Mouse (Mus musculus) MEL (cell line): ENCODE results near the gene 9030025P20Rik. TPM values are rescaled to one million over a fixed set of nuclear protein-coding genes. Genes with fewer than 3 reads are reported as not detected.
A peak's percentile ranks its signal among the peaks of the same experiment; 100 is the strongest.
"Not testable (repeated sequence)": the region's sequence is repeated elsewhere in the genome, so short reads cannot be mapped to it uniquely, and the experiment has no call there.

Experiments used
- DNase-seq: peaks from one replicate; pipeline ENCODE4 v3.0.0; 2011; ENCODE audit warnings: low read depth, low spot score
- H3K27ac ChIP-seq: 2 replicates; pipeline ENCODE4 v1.5.1; 2012; ENCODE audit warnings: low read depth, mild to moderate bottlenecking, control low read depth, low read length, moderate library complexity; ENCODE audit not compliant: control insufficient read depth
- H3K27me3 ChIP-seq, 2 experiments: fragments of 150-350 bp in 1 of 2; sonication (generic) in 1 of 2; 2 replicates each; pipeline ENCODE4 v1.6.1; 2012; ENCODE audit warnings: low read length in 2 of 2, mild to moderate bottlenecking in 2 of 2, improper control_type of control experiment in 1 of 2, moderate library complexity in 1 of 2; ENCODE audit not compliant: insufficient read depth in 2 of 2, control insufficient read depth in 1 of 2
- H3K36me3 ChIP-seq, 2 experiments: 2 replicates each; pipeline ENCODE4 v1.6.1; 2012 to 2014; ENCODE audit warnings: low read length in 2 of 2, improper control_type of control experiment in 1 of 2, inconsistent platforms in 1 of 2, mild to moderate bottlenecking in 1 of 2; ENCODE audit not compliant: insufficient read depth in 2 of 2, control insufficient read depth in 1 of 2
- H3K4me1 ChIP-seq, 2 experiments: fragments of 150-350 bp in 1 of 2; sonication (generic) in 1 of 2; 2 replicates each; pipeline ENCODE4 v1.6.1; 2012; ENCODE audit warnings: low read length in 2 of 2, improper control_type of control experiment in 1 of 2, mild to moderate bottlenecking in 1 of 2; ENCODE audit not compliant: insufficient read depth in 2 of 2, control insufficient read depth in 1 of 2
- H3K4me3 ChIP-seq, 2 experiments: fragments of 150-350 bp in 1 of 2; sonication (generic) in 1 of 2; 2 replicates each; pipeline ENCODE4 v1.5.1; 2012; ENCODE audit warnings: low read depth in 2 of 2, low read length in 2 of 2, mild to moderate bottlenecking in 2 of 2, moderate library complexity in 2 of 2, control low read depth in 1 of 2, improper control_type of control experiment in 1 of 2; ENCODE audit not compliant: control insufficient read depth in 1 of 2, insufficient read depth in 1 of 2
- H3K79me2 ChIP-seq: 2 replicates; pipeline ENCODE4 v1.6.1; 2012; ENCODE audit warnings: mild to moderate bottlenecking, low read length, moderate library complexity; ENCODE audit not compliant: control insufficient read depth, poor library complexity, insufficient read depth
- H3K9ac ChIP-seq: 2 replicates; pipeline ENCODE4 v1.6.1; 2012; ENCODE audit warnings: low read depth, mild to moderate bottlenecking, control low read depth, low read length, moderate library complexity; ENCODE audit not compliant: control insufficient read depth, poor library complexity, severe bottlenecking
- H3K9me3 ChIP-seq: fragments of 150-350 bp; sonication (generic); replicated peaks from 2 replicates; pipeline ENCODE4 v1.6.1; 2012; ENCODE audit warnings: mild to moderate bottlenecking, low read length, improper control_type of control experiment, moderate library complexity; ENCODE audit not compliant: insufficient read depth
- BHLHE40 ChIP-seq: IDR thresholded peaks from 2 replicates; pipeline ENCODE4 v1.6.1; 2012; ENCODE audit warnings: low read depth, mild to moderate bottlenecking, inconsistent platforms, low read length, improper control_type of control experiment, borderline replicate concordance
- CHD2 ChIP-seq: IDR thresholded peaks from 2 replicates; pipeline ENCODE4 v1.6.1; 2011; ENCODE audit warnings: low read length, improper control_type of control experiment
- CTCF ChIP-seq, 3 experiments: IDR thresholded peaks in 2 of 3; conservative IDR thresholded peaks in 1 of 3; 2 replicates each; pipeline ENCODE4 v1.5.1; 2011 to 2012; ENCODE audit warnings: low read length in 3 of 3, low read depth in 2 of 3, mild to moderate bottlenecking in 2 of 3, improper control_type of control experiment in 1 of 3, inconsistent platforms in 1 of 3, mixed read lengths in 1 of 3, moderate library complexity in 1 of 3; ENCODE audit not compliant: control insufficient read depth in 1 of 3, insufficient read depth in 1 of 3, poor library complexity in 1 of 3, severe bottlenecking in 1 of 3
- E2F4 ChIP-seq: IDR thresholded peaks from 2 replicates; pipeline ENCODE4 v1.6.1; 2011; ENCODE audit warnings: low read depth, low read length, improper control_type of control experiment, borderline replicate concordance
- EP300 ChIP-seq, 2 experiments: IDR thresholded peaks; 2 replicates each; pipeline ENCODE4 v1.6.1; 2011; ENCODE audit warnings: improper control_type of control experiment in 2 of 2, low read length in 2 of 2, low read depth in 1 of 2, mild to moderate bottlenecking in 1 of 2
- GATA1 ChIP-seq: IDR thresholded peaks from 2 replicates; pipeline ENCODE4 v1.6.1; 2011; ENCODE audit warnings: low read depth, low read length, improper control_type of control experiment
- JUND ChIP-seq: IDR thresholded peaks from 2 replicates; pipeline ENCODE4 v1.6.1; 2011; ENCODE audit warnings: low read depth, mild to moderate bottlenecking, improper control_type of control experiment, low read length
- KAT2A ChIP-seq: conservative IDR thresholded peaks from 2 replicates; pipeline ENCODE4 v1.6.1; 2012; ENCODE audit warnings: low read depth, low read length, improper control_type of control experiment, inconsistent platforms
- MAFK ChIP-seq: IDR thresholded peaks from 2 replicates; pipeline ENCODE4 v1.6.1; 2011; ENCODE audit warnings: low read depth, mild to moderate bottlenecking, low read length, improper control_type of control experiment, borderline replicate concordance
- MXI1 ChIP-seq: IDR thresholded peaks from 2 replicates; pipeline ENCODE4 v1.6.1; 2011; ENCODE audit warnings: mild to moderate bottlenecking, low read depth, low read length, improper control_type of control experiment
- POLR2AphosphoS5 ChIP-seq: IDR thresholded peaks from 2 replicates; pipeline ENCODE4 v1.6.1; 2012; ENCODE audit warnings: low read depth, borderline replicate concordance, mild to moderate bottlenecking, inconsistent platforms, low read length, moderate library complexity, mixed read lengths
- RAD21 ChIP-seq: IDR thresholded peaks from 2 replicates; pipeline ENCODE4 v1.6.1; 2011; ENCODE audit warnings: mild to moderate bottlenecking, low read depth, low read length, improper control_type of control experiment
- RCOR1 ChIP-seq: IDR thresholded peaks from 2 replicates; pipeline ENCODE4 v1.6.1; 2012; ENCODE audit warnings: low read depth, mild to moderate bottlenecking, inconsistent platforms, low read length, improper control_type of control experiment
- SIN3A ChIP-seq: IDR thresholded peaks from 2 replicates; pipeline ENCODE4 v1.6.1; 2012; ENCODE audit warnings: low read length, improper control_type of control experiment, inconsistent platforms
- TCF12 ChIP-seq: IDR thresholded peaks from 2 replicates; pipeline ENCODE4 v1.6.1; 2014; ENCODE audit warnings: low read depth, mild to moderate bottlenecking, inconsistent platforms, low read length, improper control_type of control experiment, moderate library complexity
- UBTF ChIP-seq: IDR thresholded peaks from 2 replicates; pipeline ENCODE4 v1.6.1; 2012; ENCODE audit warnings: low read depth, mild to moderate bottlenecking, inconsistent platforms, low read length, improper control_type of control experiment, moderate library complexity, borderline replicate concordance; ENCODE audit not compliant: insufficient read depth
- USF1 ChIP-seq: IDR thresholded peaks from 2 replicates; pipeline ENCODE4 v1.6.1; 2014; ENCODE audit warnings: low read depth, mild to moderate bottlenecking, inconsistent platforms, low read length, improper control_type of control experiment, moderate library complexity
- USF2 ChIP-seq, 2 experiments: IDR thresholded peaks; 2 replicates each; pipeline ENCODE4 v1.6.1; 2011 to 2012; ENCODE audit warnings: improper control_type of control experiment in 2 of 2, low read length in 2 of 2, borderline replicate concordance in 1 of 2, inconsistent platforms in 1 of 2, low read depth in 1 of 2, mild to moderate bottlenecking in 1 of 2; ENCODE audit not compliant: insufficient read depth in 1 of 2
- ZMIZ1 ChIP-seq: IDR thresholded peaks from 2 replicates; pipeline ENCODE4 v1.6.1; 2012; ENCODE audit warnings: low read depth, mild to moderate bottlenecking, inconsistent platforms, low read length, improper control_type of control experiment, moderate library complexity
- ZNF384 ChIP-seq: IDR thresholded peaks from 2 replicates; pipeline ENCODE4 v1.6.1; 2012; ENCODE audit warnings: low read depth, mild to moderate bottlenecking, inconsistent platforms, low read length, improper control_type of control experiment
- polyA plus RNA-seq, 2 experiments: library from polyadenylated mRNA; stranded (reverse) in 1 of 2; unstranded in 1 of 2; fragments of >175 nt in 1 of 2; fragments of >200 nt in 1 of 2; gene quantifications; 2 replicates each; pipeline versions ENCODE4 v1.2.1 to v1.2.4; 2012; ENCODE audit warnings: low replicate concordance in 2 of 2, low read depth in 1 of 2; ENCODE audit not compliant: insufficient read length in 2 of 2, insufficient read depth in 1 of 2, missing spikeins in 1 of 2
- total RNA-seq: library from RNA; depleted of rRNA; stranded (reverse); fragments of 300-350 nt; gene quantifications from 2 replicates; pipeline ENCODE4 v1.2.3, GENCODE M21; 2012

Gene 9030025P20Rik
- total and polyA plus RNA-seq, 3 experiments, result 13.4 to 15.5 TPM; not detected in 1

DNA sequence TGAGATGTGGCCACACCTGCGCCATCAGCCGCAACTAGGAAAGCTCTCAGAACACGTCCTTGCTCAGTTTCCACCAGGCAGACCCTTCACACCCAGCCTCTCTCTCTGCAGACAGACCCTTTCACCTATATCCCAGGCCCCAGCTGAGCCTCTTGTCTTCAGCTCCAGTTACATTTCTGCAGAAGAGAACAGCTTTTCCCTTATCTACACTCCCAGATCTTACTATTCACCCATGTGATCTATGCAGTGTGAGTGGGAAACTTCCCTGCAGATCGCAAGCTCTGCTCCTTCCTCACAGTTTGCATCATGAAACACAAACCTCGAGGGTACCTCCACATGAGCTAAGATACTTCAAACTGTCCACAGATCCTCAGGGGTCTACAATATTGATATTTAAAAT lies 46.8 kb upstream of the 9030025P20Rik start:
- Histone ChIP-seq H3K79me2 (no peaks in the 10 kb centered on the region), H3K36me3 (no peaks in the 10 kb centered on the region), H3K27me3 (no peaks in the 10 kb centered on the region; a peak in 1 of 4 replicates), H3K9me3 (no peaks in the 10 kb centered on the region), H3K9ac (no peak overlapping the region), H3K4me1 (no peaks in the 10 kb centered on the region; a peak in 2 of 4 replicates), H3K27ac (no peak overlapping the region), H3K4me3 (no peak overlapping the region)
- peak; percentile 45; the same call in 1 of the 2 replicates for TF ChIP-seq GATA1
- no peak for TF ChIP-seq RCOR1
- TF ChIP-seq USF1, result peak; percentile 56
- DNase-seq, result peak; percentile 21

DNA sequence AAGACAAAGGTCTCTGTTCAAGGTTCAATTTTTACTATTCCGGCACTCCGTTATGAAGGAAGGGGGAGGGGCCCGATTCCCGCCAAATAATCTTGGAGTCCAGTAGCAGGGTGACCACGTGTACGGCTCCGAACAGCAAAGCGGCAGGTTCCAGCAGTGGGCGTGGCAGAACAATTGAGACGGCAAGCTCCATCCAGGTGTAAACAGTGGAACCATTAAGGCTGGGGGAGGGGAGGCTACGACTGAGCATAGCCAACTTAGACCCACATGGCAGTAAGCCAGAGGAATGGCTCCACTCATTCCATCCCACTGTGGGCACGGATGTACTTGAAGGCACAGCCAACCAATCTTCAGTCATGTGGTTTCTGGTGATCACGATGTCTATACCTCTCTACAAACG lies 43.0 kb upstream of the 9030025P20Rik start:
- not testable (repeated sequence) for H3K9ac ChIP-seq, H3K9me3 ChIP-seq, H3K4me1 ChIP-seq, DNase-seq, H3K4me3 ChIP-seq, H3K79me2 ChIP-seq, H3K36me3 ChIP-seq, H3K27me3 ChIP-seq, H3K27ac ChIP-seq

DNA sequence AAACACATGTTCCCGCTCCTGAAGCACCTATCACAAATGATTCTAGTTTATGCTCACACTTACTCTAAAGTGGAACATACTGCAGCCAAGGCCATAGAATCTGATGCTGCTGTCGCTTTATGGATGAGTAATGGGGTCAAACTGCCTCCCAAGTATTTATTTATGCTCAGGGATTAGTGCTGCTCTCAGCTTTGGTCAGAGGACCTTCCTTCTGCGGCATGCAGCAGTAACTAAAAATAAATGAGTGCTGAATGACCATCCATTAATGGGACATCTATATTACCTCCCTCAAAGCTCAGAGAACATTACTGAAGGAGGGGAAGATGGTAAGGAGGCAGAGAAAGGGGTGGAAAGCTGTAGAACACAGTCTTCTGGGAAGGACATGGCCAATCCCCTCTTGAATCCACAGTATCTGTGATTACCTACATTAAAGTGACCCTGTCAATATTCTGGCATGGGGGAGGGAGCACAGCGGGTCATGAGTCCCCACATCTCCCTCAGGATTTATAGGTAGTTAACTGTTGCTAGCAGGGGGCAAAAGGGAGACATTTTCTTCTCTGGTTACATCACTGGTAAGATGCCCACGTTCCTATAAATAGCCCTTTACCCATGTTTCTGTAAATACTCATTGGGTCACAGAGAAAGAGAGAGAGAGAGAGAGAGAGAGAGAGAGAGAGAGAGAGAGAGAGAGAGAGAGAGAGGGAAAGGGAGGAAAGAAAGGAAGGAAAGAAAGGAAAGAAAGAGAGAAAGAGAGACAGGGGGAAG lies 42.2 kb upstream of the 9030025P20Rik start:
- no peak overlapping the region for H3K9ac ChIP-seq
- no peak overlapping the region for H3K4me3 ChIP-seq
- TF ChIP-seq BHLHE40 (no peak), KAT2A (no peak), EP300 (IDR thresholded peaks at IDR 0.05; ENCODE audit: low read depth in 1 of 2, low read length in 2 of 2) (no peak), ZMIZ1 (no peak), UBTF (no peak), CHD2 (no peak), USF2 (IDR thresholded peaks at IDR 0.05; ENCODE audit: borderline replicate concordance in 1 of 2, insufficient read depth in 1 of 2, low read depth in 1 of 2, low read length in 2 of 2) (no peak), CTCF (IDR thresholded peaks at IDR 0.05 in 2 of 3, conservative IDR thresholded peaks at IDR 0.05 in 1 of 3; ENCODE audit: control insufficient read depth in 1 of 3, insufficient read depth in 1 of 3, low read depth in 2 of 3, low read length in 3 of 3, poor library complexity in 1 of 3, severe bottlenecking in 1 of 3) (no peak), E2F4 (no peak), RAD21 (no peak), SIN3A (no peak), USF1 (no peak), GATA1 (no peak), JUND (no peak), TCF12 (no peak), MXI1 (no peak), MAFK (no peak), POLR2AphosphoS5 (no peak), ZNF384 (no peak)
- H3K9me3 ChIP-seq, result no peaks in the 10 kb centered on the region
- H3K4me1 ChIP-seq, result no peaks in the 10 kb centered on the region; a peak in 1 of 4 replicates
- H3K36me3 ChIP-seq, result no peaks in the 10 kb centered on the region
- H3K27me3 ChIP-seq, result no peaks in the 10 kb centered on the region; a peak in 1 of 4 replicates
- H3K27ac ChIP-seq, result no peak overlapping the region
- H3K79me2 ChIP-seq, result no peaks in the 10 kb centered on the region
- no peak for DNase-seq

DNA sequence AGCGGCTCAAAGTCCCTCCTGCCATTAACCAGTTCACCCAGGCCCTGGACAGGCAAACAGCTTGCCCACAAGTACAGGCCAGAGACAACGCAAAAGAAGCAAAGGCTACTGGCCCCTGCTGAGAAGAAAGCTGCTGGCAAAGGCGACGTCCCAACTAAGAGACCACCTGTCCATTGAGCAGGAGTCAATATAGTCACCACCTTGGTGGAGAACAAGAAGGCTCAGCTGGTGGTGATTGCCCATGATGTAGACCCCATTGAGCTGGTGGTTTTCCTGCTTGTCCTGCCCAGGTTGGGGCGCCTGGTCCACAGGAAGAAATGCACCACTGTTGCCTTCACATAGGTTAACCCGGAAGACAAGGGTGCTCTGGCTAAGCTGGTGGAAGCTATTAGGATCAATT lies 36.1 kb upstream of the 9030025P20Rik start:
- H3K9me3 ChIP-seq, DNase-seq, H3K27ac ChIP-seq, H3K27me3 ChIP-seq, H3K79me2 ChIP-seq, H3K9ac ChIP-seq, H3K4me3 ChIP-seq, H3K4me1 ChIP-seq: not testable (repeated sequence)
- H3K36me3 ChIP-seq, result peaks cover 12% of the 10 kb centered on the region in 2 experiments; a peak in 3 of 4 replicates
